Mouse (Mus musculus): ENCODE measurements at regions not wholly inside any gene's neighbourhood (a gene's known extent, or its start where the extent isn't known, plus 50 kb on each side); places are given as distances from the start of the nearest gene placed in this dataset.

DNA sequence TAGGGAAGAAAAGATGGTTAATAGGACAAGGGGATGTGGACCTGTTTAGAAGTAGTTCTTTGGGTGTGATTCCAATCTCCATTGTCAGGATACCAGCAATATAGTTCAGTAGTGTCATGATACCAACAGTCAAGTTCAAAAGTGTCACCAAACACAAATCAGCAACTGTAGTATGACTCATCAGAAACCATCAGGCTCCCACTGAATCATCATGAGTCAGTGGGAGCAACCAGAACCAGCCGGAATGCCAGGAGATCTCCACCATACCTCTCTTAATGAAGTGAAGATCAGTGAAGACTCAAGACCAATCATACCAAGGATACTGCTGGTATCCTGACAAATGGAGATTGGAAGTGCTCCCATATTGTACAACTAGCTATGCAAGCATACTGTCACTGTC, 410.5 kb downstream of the Rnf144b start:
- no peak for ATAC-seq (replicated peaks; ENCODE audit: low FRiP score)
- 88% methylated on average over 1 of the region's 1 CpGs for WGBS

DNA sequence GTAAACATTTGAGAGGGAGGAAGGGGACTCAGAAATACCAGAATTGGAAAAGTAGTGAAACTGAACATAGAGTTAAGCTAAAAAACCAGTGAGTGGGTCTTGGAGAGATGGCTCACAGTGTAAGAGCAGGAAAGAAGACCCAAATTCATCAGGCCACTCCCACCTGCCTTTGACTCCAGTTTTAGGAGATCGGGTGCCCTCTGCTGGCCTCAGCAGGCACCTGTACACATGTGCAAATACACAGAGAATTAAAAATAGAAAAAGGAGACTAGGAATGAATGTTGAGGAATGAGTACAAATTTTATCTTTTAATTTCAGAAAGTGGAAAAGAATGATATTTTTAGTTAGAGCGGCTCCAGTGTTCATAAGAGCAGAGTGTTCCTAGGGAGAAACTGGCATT, 414.7 kb downstream of the Rnf144b start:
- H3K4me1 ChIP-seq = no peaks in the 10 kb centered on the region
- H3K4me2 ChIP-seq = no peak overlapping the region
- no peak overlapping the region for H3K9ac ChIP-seq
- H3K36me3 ChIP-seq = no peaks in the 10 kb centered on the region
- H3K27me3 ChIP-seq = no peaks in the 10 kb centered on the region
- no peak for ATAC-seq (replicated peaks; ENCODE audit: low FRiP score)
- no peaks in the 10 kb centered on the region for H3K9me3 ChIP-seq (replicated peaks)
- H3K4me3 ChIP-seq (replicated peaks) = no peak overlapping the region
- WGBS = 94% methylated on average over 2 of the region's 2 CpGs
- no peak overlapping the region for H3K27ac ChIP-seq

More for the DNA sequence above, 410.5 kb downstream of the Rnf144b start:
- Histone ChIP-seq H3K4me2 (no peak overlapping the region), H3K4me3 (replicated peaks) (no peak overlapping the region), H3K9ac (no peak overlapping the region), H3K27ac (no peak overlapping the region), H3K9me3 (replicated peaks) (no peaks in the 10 kb centered on the region), H3K4me1 (no peaks in the 10 kb centered on the region), H3K27me3 (no peaks in the 10 kb centered on the region), H3K36me3 (no peaks in the 10 kb centered on the region)

DNA sequence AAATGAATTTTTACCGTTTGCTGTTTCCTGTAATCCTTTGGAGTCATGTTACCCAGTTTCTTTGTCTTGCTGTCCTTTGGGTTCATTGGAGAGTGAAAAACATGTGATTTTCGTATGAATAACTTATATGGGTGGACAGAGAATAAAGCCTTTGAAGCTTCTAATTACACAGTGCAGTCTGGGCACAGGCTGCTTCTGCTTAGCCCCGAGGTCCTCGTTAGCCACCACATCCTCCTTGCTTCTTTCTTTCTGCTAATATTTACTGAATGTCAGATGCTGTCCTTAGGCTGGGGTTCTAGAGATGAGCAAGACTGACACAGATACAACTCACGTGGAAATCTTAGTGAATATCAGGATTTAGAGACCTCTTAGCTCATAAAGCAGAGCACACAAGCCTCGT, 427.2 kb downstream of the Rnf144b start:
- no peak for ATAC-seq (replicated peaks; ENCODE audit: low FRiP score)
- Histone ChIP-seq H3K36me3 (no peaks in the 10 kb centered on the region), H3K4me1 (no peaks in the 10 kb centered on the region), H3K4me2 (no peak overlapping the region), H3K9ac (no peak overlapping the region), H3K27ac (no peak overlapping the region), H3K9me3 (replicated peaks) (no peaks in the 10 kb centered on the region), H3K4me3 (replicated peaks) (no peak overlapping the region), H3K27me3 (no peaks in the 10 kb centered on the region)
- WGBS = 60% methylated on average over 6 of the region's 6 CpGs

DNA sequence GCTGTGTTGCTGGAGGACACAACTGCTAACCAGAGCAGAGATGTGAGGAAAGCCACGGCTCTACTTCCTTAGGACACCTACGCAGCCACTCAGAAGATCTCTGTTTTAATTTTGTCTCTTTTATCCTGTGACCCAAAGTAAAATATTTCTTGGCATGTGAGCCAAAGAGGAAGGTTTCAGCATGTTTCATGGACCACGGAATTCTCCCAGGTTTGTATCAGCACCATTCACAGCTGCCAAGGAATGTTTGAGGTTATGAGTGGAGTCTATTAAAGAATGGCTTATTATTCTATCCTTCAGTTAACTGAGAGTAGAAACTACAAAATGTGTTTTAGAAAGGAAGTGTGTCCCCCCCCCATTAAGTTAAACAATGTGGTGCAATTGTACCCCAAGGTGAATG, 429.8 kb downstream of the Rnf144b start:
- Histone ChIP-seq H3K36me3 (no peaks in the 10 kb centered on the region), H3K27ac (no peak overlapping the region), H3K9ac (no peak overlapping the region), H3K4me3 (replicated peaks) (no peak overlapping the region), H3K27me3 (no peaks in the 10 kb centered on the region), H3K9me3 (replicated peaks) (no peaks in the 10 kb centered on the region), H3K4me2 (no peak overlapping the region), H3K4me1 (no peaks in the 10 kb centered on the region)
- WGBS = 83% methylated on average over 3 of the region's 3 CpGs
- no peak for ATAC-seq (replicated peaks; ENCODE audit: low FRiP score)

DNA sequence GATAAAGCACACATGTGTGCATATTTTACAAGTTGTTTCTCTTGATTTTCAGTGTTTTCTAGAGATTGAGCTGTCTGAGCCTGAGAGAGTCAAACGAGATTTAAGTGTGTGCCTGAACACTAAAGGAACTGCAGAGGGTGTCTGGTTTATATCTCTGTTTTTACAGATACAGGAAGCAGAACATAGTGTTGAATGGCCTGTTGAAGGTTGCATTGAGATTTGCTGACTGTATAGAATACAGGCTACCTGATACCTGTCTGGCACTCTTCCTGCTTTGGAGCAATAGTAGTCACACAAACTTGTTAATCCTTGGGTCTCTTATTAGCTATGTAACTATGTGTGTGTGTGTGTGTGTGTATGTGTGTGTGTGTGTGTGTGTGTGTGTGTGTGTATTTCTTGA, 431.7 kb downstream of the Rnf144b start:
- no peaks in the 10 kb centered on the region for H3K9me3 ChIP-seq (replicated peaks)
- H3K9ac ChIP-seq = no peak overlapping the region
- no peak overlapping the region for H3K4me3 ChIP-seq (replicated peaks)
- no peak for ATAC-seq (replicated peaks; ENCODE audit: low FRiP score)
- H3K36me3 ChIP-seq = no peaks in the 10 kb centered on the region
- no peak overlapping the region for H3K4me2 ChIP-seq
- no peaks in the 10 kb centered on the region for H3K27me3 ChIP-seq
- no peak overlapping the region for H3K27ac ChIP-seq
- WGBS = 45% methylated on average over 1 of the region's 1 CpGs
- H3K4me1 ChIP-seq = no peaks in the 10 kb centered on the region

DNA sequence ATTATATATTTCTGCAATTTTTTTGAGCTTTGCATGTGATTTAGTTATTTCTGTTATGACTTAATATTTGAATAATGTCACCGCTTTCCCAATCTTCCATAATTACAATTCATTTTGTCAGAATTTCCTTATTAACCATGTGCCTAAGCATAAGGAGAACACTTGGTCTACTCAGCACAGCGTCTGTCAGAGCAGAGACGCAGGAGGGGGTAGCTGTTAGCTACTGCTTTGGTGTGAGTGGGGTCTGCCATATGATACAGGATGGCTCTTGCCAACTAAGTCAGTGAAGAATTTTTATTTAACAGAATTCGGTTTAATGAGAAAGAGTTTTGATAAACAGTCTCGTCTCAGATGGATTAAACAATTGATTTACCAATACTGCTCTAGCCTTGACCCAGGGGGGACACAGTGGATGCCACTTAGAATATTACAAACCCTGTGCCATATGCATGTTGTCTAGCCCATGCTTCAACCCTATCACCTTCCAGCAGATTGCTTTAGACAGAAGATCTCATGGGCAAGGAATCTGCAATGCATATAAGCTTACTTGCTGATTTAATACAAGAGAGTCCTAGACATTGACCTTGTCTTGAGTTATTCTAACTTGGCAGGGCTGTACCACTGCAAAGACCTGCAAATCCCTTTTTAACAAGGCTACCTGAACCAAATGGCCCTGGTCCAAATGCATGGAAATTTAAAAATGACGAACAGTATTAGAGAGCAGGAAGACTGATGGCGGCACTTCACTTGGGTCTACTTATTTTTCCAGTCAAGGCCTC, 434.9 kb downstream of the Rnf144b start:
- no peaks in the 10 kb centered on the region for H3K27me3 ChIP-seq
- WGBS = 90% methylated on average over 7 of the region's 7 CpGs
- H3K9ac ChIP-seq = no peak overlapping the region
- H3K27ac ChIP-seq = no peak overlapping the region
- ATAC-seq (replicated peaks; ENCODE audit: low FRiP score) = no peak
- H3K36me3 ChIP-seq = no peaks in the 10 kb centered on the region
- H3K4me1 ChIP-seq = no peaks in the 10 kb centered on the region
- H3K4me2 ChIP-seq = no peak overlapping the region
- H3K9me3 ChIP-seq (replicated peaks) = no peaks in the 10 kb centered on the region
- no peak overlapping the region for H3K4me3 ChIP-seq (replicated peaks)

DNA sequence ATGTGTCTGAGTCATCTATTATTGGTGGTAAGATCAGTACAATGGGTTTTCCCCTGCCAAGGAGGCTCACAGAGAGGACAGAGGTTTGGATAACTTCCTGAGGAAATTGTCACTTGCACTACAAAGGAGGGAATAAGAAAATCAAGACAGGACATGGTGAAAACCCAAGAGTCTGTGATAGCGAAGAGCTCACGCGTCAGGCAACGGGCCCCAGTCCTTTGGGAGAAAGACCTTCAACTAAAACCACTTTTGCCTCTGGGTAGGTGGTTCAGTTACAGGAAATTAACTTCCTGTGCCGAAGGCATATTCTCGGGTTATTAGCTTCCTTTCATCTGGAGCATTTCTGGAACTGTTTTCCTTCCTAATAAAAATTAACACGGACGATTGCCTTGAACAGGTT, 440.4 kb downstream of the Rnf144b start:
- Histone ChIP-seq H3K36me3 (no peaks in the 10 kb centered on the region), H3K4me2 (0 out of 2 replicates have a peak overlapping the region, but pooled peaks have one; percentile 9), H3K27me3 (no peaks in the 10 kb centered on the region), H3K4me3 (replicated peaks) (no peak overlapping the region), H3K9ac (no peak overlapping the region), H3K4me1 (peaks cover 11% of the 10 kb centered on the region), H3K27ac (no peak overlapping the region), H3K9me3 (replicated peaks) (no peaks in the 10 kb centered on the region)
- WGBS = 51% methylated on average over 8 of the region's 8 CpGs
- ATAC-seq (replicated peaks; ENCODE audit: low FRiP score) = no peak

DNA sequence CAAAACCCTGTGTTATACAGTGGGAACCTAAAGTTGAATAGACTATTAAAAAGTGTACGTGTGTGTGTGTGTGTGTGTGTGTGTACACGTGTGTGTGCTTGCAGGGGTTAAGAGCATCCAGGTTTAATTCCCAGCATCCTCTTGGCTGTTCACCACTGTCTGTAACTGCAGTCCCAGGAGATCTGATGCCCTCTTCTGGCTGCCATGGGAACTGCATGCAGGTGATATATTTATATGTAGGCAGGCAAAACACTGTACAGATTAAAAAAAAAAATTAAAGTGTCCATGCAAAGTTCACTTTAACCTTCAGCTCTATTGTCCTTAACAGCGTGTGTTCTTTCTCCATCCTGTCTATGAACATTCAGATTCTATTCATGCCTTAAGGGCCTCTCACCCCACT, 454.1 kb downstream of the Rnf144b start:
- no peak overlapping the region for H3K9ac ChIP-seq
- no peaks in the 10 kb centered on the region for H3K36me3 ChIP-seq
- no peak overlapping the region for H3K4me2 ChIP-seq
- no peaks in the 10 kb centered on the region for H3K4me1 ChIP-seq
- no peaks in the 10 kb centered on the region for H3K27me3 ChIP-seq
- no peak overlapping the region for H3K27ac ChIP-seq
- H3K9me3 ChIP-seq (replicated peaks) = no peaks in the 10 kb centered on the region
- WGBS = 74% methylated on average over 3 of the region's 3 CpGs
- H3K4me3 ChIP-seq (replicated peaks) = no peak overlapping the region
- no peak for ATAC-seq (replicated peaks; ENCODE audit: low FRiP score)

DNA sequence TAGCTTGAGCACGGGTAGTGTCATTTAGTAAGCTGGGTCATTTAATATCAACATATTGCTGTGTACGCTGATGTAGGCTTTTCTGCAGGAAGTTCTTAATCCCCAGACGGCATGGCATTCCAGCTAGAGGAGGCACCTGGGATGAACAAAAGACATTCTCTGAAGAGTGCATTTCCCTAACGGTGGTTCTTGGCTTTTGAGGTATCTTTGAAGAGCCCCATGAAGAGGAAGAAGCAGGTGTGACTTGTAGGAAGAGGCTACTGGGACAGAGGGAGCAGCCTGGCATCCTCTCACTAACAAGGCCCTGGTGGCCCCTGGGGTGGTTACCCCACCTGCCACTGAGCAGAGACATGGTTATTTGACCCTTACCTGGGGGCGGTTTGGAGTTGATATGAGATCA, 457.7 kb downstream of the Rnf144b start:
- Histone ChIP-seq H3K27me3 (no peaks in the 10 kb centered on the region), H3K9me3 (replicated peaks) (no peaks in the 10 kb centered on the region), H3K4me2 (no peak overlapping the region), H3K4me3 (replicated peaks) (no peak overlapping the region), H3K27ac (no peak overlapping the region), H3K36me3 (no peaks in the 10 kb centered on the region), H3K9ac (no peak overlapping the region), H3K4me1 (no peaks in the 10 kb centered on the region)
- 90% methylated on average over 5 of the region's 5 CpGs for WGBS
- no peak for ATAC-seq (replicated peaks; ENCODE audit: low FRiP score)

DNA sequence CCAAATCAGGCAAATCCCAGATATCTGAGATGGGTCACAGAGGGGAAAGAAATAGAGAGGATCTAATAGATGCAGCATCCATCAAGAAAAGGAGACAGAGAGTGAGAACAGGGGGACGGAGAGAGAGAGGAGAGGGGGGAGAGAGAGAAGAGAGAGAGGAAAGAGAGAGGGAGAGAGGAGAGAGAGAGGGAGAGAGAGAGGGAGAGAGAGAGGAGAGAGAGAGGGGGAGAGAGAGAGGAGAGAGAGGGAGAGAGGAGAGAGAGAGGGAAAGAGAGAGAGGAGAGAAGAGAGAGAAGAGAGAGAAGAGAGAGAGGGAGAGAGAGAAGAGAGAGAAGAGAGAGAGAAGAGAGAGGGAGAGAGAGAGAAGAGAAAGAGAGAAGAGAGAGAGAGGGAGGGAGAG, 462.7 kb downstream of the Rnf144b start:
- 56% methylated on average over 1 of the region's 1 CpGs for WGBS
- Histone ChIP-seq H3K36me3 (no peaks in the 10 kb centered on the region), H3K4me3 (replicated peaks) (no peak overlapping the region), H3K9me3 (replicated peaks) (no peaks in the 10 kb centered on the region), H3K27ac (no peak overlapping the region), H3K9ac (no peak overlapping the region), H3K27me3 (no peaks in the 10 kb centered on the region), H3K4me2 (no peak overlapping the region), H3K4me1 (no peaks in the 10 kb centered on the region)
- no peak for ATAC-seq (replicated peaks; ENCODE audit: low FRiP score)

DNA sequence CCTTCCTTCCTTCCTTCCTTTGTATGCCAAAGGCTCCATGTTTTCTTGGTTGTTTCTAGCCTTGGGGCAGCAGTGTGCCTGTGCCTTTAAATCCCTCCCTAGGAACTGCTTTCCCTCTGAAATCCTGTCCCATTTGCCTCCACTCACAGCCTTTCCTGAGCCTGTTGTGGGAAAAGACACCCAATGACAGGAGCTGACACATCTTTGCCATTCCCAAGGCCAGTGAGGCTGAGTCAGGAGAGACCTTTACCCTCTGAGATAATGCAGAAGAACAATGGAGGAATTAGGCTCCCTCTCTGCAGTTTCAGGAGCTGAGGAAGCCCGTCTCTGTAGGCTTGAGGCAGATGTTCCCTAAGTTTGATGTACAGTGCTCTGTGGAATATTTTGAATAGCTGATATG, 480.2 kb downstream of the Rnf144b start:
- Histone ChIP-seq H3K4me3 (replicated peaks) (no peak overlapping the region), H3K27ac (no peak overlapping the region), H3K4me2 (no peak overlapping the region), H3K9ac (no peak overlapping the region), H3K4me1 (no peaks in the 10 kb centered on the region), H3K36me3 (no peaks in the 10 kb centered on the region), H3K9me3 (replicated peaks) (no peaks in the 10 kb centered on the region), H3K27me3 (no peaks in the 10 kb centered on the region)
- 61% methylated on average over 1 of the region's 1 CpGs for WGBS
- no peak for ATAC-seq (replicated peaks; ENCODE audit: low FRiP score)

DNA sequence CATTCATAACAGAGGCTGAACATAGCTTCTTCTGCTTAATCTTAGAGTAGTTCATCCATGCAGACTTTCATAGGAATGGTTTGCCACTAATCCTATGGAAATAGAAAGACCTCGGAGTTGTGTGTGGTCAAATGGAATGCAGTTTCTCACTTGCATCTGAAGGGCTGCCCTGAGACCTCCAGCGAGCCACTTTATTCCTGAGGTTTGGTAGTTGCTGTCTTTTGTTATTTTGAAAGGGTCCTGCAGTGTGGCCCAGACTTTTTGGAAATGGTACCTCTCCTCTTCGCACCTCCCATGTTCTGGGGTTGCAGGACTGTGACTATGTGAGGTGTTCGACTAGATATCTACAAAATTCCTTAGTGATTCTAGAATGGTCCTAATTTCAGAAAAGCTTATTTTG, 489.0 kb downstream of the Rnf144b start:
- WGBS = 88% methylated on average over 4 of the region's 4 CpGs
- no peaks in the 10 kb centered on the region for H3K9me3 ChIP-seq (replicated peaks)
- 0 out of 2 replicates have a peak, but pooled peaks cover 7% of the 10 kb centered on the region for H3K4me1 ChIP-seq
- H3K36me3 ChIP-seq = no peaks in the 10 kb centered on the region
- H3K27me3 ChIP-seq = no peaks in the 10 kb centered on the region
- no peak for ATAC-seq (replicated peaks; ENCODE audit: low FRiP score)
- H3K27ac ChIP-seq = no peak overlapping the region
- no peak overlapping the region for H3K4me2 ChIP-seq
- no peak overlapping the region for H3K9ac ChIP-seq
- H3K4me3 ChIP-seq (replicated peaks) = no peak overlapping the region

DNA sequence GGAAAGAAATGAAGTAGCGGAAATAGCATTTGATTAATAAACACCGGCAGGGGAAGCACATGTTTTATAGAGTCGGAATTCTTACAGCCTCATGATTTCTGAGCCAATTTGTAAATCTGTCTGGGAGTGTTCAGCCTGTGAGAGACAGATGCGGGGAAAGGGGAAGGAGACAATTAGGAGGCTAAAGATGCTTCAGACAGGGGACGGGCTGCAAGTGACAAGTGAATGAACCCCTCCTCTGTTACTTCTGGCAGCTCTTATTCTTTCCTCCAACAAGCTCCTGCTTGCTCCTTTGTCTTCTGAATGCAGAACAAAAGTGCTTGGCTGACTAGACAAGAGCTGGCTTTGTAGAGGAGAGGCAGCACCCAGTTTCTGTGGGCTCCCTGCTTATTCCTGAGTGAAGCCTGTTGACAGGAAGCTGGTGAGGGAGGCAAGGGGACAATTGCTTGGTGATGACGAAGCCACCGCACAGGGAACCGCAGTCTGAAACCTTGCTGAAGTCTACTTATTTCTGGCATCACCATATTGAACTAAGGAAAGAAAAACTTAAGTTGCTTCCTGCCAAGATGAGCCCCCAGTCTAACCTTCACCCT, 514.2 kb downstream of the Rnf144b start:
- no peak overlapping the region for H3K4me2 ChIP-seq
- no peaks in the 10 kb centered on the region for H3K9me3 ChIP-seq (replicated peaks)
- H3K9ac ChIP-seq = no peak overlapping the region
- no peak overlapping the region for H3K4me3 ChIP-seq (replicated peaks)
- no peaks in the 10 kb centered on the region for H3K27me3 ChIP-seq
- H3K27ac ChIP-seq = no peak overlapping the region
- no peak for ATAC-seq (replicated peaks; ENCODE audit: low FRiP score)
- no peaks in the 10 kb centered on the region for H3K4me1 ChIP-seq
- H3K36me3 ChIP-seq = no peaks in the 10 kb centered on the region
- WGBS = 63% methylated on average over 8 of the region's 8 CpGs
